Mouse (Mus musculus) midbrain, embryonic 11.5 days (tissue): ENCODE measurements at regions not wholly inside any gene's neighbourhood (a gene's known extent, or its start where the extent isn't known, plus 50 kb on each side); places are given as distances from the start of the nearest gene placed in this dataset.
"Not testable (repeated sequence)": the region's sequence is repeated elsewhere in the genome, so short reads cannot be mapped to it uniquely, and the experiment has no call there.

Source experiments
- ATAC-seq: fragments of 200-750 bp; cut with Nextera tagmentation; 2 replicates; pipeline ENCODE4 v1.8.0; 2017; ENCODE audit warnings: moderate TSS enrichment, moderate library complexity; ENCODE audit not compliant: low FRiP score
- DNase-seq: peaks from one replicate; pipeline ENCODE4 v3.0.0; 2015; ENCODE audit warnings: low spot score; ENCODE audit errors: missing footprints
- H3K27ac ChIP-seq: fragments of 300-500 bp; sonication (generic); 2 replicates; pipeline ENCODE4 v1.5.1; 2014; ENCODE audit warnings: low read depth, low read length
- H3K27me3 ChIP-seq: fragments of 300-500 bp; sonication (generic); 2 replicates; pipeline ENCODE4 v1.6.1; 2014; ENCODE audit warnings: mild to moderate bottlenecking, low read length, moderate library complexity, mixed read lengths; ENCODE audit not compliant: control insufficient read depth, insufficient read depth
- H3K36me3 ChIP-seq: fragments of 300-500 bp; sonication (generic); 2 replicates; pipeline ENCODE4 v1.6.1; 2014; ENCODE audit warnings: mild to moderate bottlenecking, low read length, moderate library complexity, mixed read lengths; ENCODE audit not compliant: control insufficient read depth, insufficient read depth
- H3K4me1 ChIP-seq: fragments of 300-500 bp; sonication (generic); 2 replicates; pipeline ENCODE4 v1.6.1; 2014; ENCODE audit warnings: low read length; ENCODE audit not compliant: control insufficient read depth, insufficient read depth
- H3K4me2 ChIP-seq: fragments of 300-500 bp; sonication (generic); 2 replicates; pipeline ENCODE4 v1.6.1; 2014; ENCODE audit warnings: mild to moderate bottlenecking, moderate library complexity
- H3K4me3 ChIP-seq: fragments of 300-500 bp; sonication (generic); 2 replicates; pipeline ENCODE4 v1.5.1; 2014; ENCODE audit warnings: low read depth, low read length
- H3K9ac ChIP-seq: fragments of 300-500 bp; sonication (generic); 2 replicates; pipeline ENCODE4 v1.6.1; 2014; ENCODE audit warnings: low read length
- H3K9me3 ChIP-seq: fragments of 300-500 bp; sonication (generic); 2 replicates; pipeline ENCODE4 v1.6.1; 2016; ENCODE audit warnings: low read length; ENCODE audit not compliant: control insufficient read depth
- WGBS: fragments of 180-500 bp; shearing (Covaris S2); extraction: QIAGEN DNeasy Blood & Tissue Kit; methylation state at CpG from one replicate; pipeline ENCODE4 v1.1.7; 2014; 5-methylcytosine and 5-hydroxymethylcytosine counted together

- no peak overlapping the region for H3K27ac ChIP-seq
Measured at GRCm38 (mm10) chr12:54528046-54528445, 128.3 kb downstream of the Sptssa start.

DNA sequence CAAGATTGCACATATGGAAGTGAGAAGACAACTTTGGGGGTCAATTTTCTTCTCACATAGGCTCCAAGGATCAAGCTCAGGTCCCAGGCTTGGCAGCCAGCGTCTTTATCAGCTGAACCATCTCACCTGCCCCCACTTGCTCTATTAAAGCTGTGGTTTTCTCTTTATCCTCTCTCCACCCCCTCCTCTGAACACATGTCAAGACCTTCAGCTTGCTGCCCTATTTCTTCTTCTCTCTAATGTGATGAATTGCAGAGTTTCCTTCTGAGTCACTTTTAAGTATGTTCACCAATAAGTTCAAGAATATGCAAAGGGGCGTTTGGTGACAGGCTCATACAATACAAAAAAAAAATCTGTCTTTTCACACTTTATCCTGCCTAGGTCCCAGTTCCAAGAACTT, 128.8 kb downstream of the Sptssa start:
- Histone ChIP-seq H3K9me3 (no peaks in the 10 kb centered on the region), H3K4me3 (no peak overlapping the region), H3K4me2 (no peak overlapping the region), H3K27ac (no peak overlapping the region), H3K36me3 (no peaks in the 10 kb centered on the region), H3K4me1 (no peaks in the 10 kb centered on the region), H3K9ac (no peak overlapping the region), H3K27me3 (no peaks in the 10 kb centered on the region)
- no peak for ATAC-seq
- WGBS = 83% methylated on average over 2 of the region's 2 CpGs
- no peak for DNase-seq

More at GRCm38 (mm10) chr12:54528046-54528445, 128.3 kb downstream of the Sptssa start:
- no peak overlapping the region for H3K9ac ChIP-seq
- ATAC-seq (no peak), DNase-seq (peak; percentile 79)
- H3K27me3 ChIP-seq = no peaks in the 10 kb centered on the region
- no peaks in the 10 kb centered on the region for H3K4me1 ChIP-seq
- H3K4me3 ChIP-seq = no peak overlapping the region
- H3K4me2 ChIP-seq = no peak overlapping the region
- H3K9me3 ChIP-seq = no peaks in the 10 kb centered on the region
- no peaks in the 10 kb centered on the region for H3K36me3 ChIP-seq

DNA sequence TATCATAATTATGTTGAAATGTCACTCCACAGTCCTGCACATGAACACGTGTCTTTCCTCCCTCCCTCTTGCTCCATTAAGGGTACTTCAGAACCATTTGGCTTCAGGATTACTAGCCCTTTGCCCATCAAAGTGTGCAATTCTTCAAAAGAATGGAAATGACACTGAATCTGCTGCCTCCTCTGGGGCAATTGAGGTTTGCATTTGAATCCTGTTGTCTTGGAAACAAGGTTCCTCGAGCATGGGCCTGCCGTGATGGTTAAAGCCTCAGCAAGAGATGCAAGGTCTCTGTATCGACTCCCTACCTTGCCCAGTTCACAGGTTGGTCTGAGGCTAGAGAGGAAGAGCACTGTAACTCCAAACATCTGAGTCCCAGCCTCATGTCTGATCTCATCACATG, 136.0 kb downstream of the Sptssa start:
- H3K4me1 ChIP-seq = no peaks in the 10 kb centered on the region; the same call in 1 of the 2 replicates
- H3K36me3 ChIP-seq = no peaks in the 10 kb centered on the region
- no peaks in the 10 kb centered on the region for H3K9me3 ChIP-seq
- no peak overlapping the region for H3K4me2 ChIP-seq
- WGBS = 25% methylated on average over 4 of the region's 4 CpGs
- no peak overlapping the region for H3K27ac ChIP-seq
- H3K27me3 ChIP-seq = no peaks in the 10 kb centered on the region
- H3K4me3 ChIP-seq = no peak overlapping the region
- ATAC-seq (no peak), DNase-seq (no peak)
- no peak overlapping the region for H3K9ac ChIP-seq

GRCm38 (mm10) chr12:54519370-54519769, 137.0 kb downstream of the Sptssa start:
- no peak for ATAC-seq
- 88% methylated on average over 3 of the region's 3 CpGs for WGBS
- no peak overlapping the region for H3K4me2 ChIP-seq
- H3K4me1 ChIP-seq = no peaks in the 10 kb centered on the region; the same call in 1 of the 2 replicates
- no peak overlapping the region for H3K4me3 ChIP-seq
- H3K9me3 ChIP-seq = no peaks in the 10 kb centered on the region
- no peak overlapping the region for H3K27ac ChIP-seq
- H3K27me3 ChIP-seq = no peaks in the 10 kb centered on the region
- no peaks in the 10 kb centered on the region for H3K36me3 ChIP-seq
- DNase-seq = peak; percentile 57
- H3K9ac ChIP-seq = no peak overlapping the region

GRCm38 (mm10) chr12:54517265-54517664, 139.1 kb downstream of the Sptssa start:
- no peaks in the 10 kb centered on the region; the same call in 1 of the 2 replicates for H3K4me1 ChIP-seq
- 85% methylated on average over 3 of the region's 3 CpGs for WGBS
- H3K36me3 ChIP-seq = no peaks in the 10 kb centered on the region
- H3K4me2 ChIP-seq = no peak overlapping the region
- H3K27ac ChIP-seq = no peak overlapping the region
- ATAC-seq (no peak), DNase-seq (peak; percentile 77)
- H3K4me3 ChIP-seq = no peak overlapping the region
- no peaks in the 10 kb centered on the region for H3K27me3 ChIP-seq
- no peak overlapping the region for H3K9ac ChIP-seq
- H3K9me3 ChIP-seq = no peaks in the 10 kb centered on the region

GRCm38 (mm10) chr12:54516463-54516862, 139.9 kb downstream of the Sptssa start:
- Histone ChIP-seq H3K9me3 (no peaks in the 10 kb centered on the region), H3K27me3 (no peaks in the 10 kb centered on the region), H3K36me3 (no peaks in the 10 kb centered on the region), H3K27ac (no peak overlapping the region), H3K4me1 (no peaks in the 10 kb centered on the region; the same call in 1 of the 2 replicates), H3K4me3 (no peak overlapping the region), H3K9ac (no peak overlapping the region), H3K4me2 (no peak overlapping the region)
- no peak for ATAC-seq
- WGBS = 83% methylated on average over 3 of the region's 3 CpGs
- no peak for DNase-seq

GRCm38 (mm10) chr12:54516039-54516438, 140.3 kb downstream of the Sptssa start:
- H3K27ac ChIP-seq, DNase-seq: not testable (repeated sequence)
- 56% methylated on average over 4 of the region's 4 CpGs for WGBS

DNA sequence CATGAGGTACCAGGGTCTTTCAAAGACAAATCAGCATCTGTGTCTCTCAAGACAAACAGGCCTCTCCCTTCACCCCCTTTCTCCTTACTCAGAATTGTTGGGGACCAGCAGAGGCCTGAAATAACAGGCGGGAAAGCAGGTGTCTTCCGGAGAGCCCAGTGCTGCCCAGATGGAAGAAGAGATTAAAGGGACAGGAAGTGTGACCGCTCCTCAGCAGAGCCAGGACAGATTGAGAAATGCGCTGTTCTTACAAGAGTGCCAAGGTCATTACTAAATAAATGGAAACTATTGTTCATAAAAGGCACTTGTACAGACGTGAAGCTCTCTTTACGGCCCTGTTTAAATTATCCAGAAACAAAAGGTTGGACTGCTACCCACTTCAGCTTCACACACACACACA, 146.5 kb downstream of the Sptssa start:
- no peaks in the 10 kb centered on the region for H3K36me3 ChIP-seq
- ATAC-seq (no peak), DNase-seq (no peak)
- no peak overlapping the region for H3K9ac ChIP-seq
- H3K27ac ChIP-seq = no peak overlapping the region
- 68% methylated on average over 6 of the region's 6 CpGs for WGBS
- H3K4me3 ChIP-seq = no peak overlapping the region
- H3K4me2 ChIP-seq = no peak overlapping the region
- H3K27me3 ChIP-seq = no peaks in the 10 kb centered on the region
- no peaks in the 10 kb centered on the region for H3K4me1 ChIP-seq
- no peaks in the 10 kb centered on the region for H3K9me3 ChIP-seq

More at GRCm38 (mm10) chr12:54516039-54516438, 140.3 kb downstream of the Sptssa start:
- H3K36me3 ChIP-seq, ATAC-seq, H3K4me1 ChIP-seq, H3K27me3 ChIP-seq, H3K4me3 ChIP-seq, H3K9me3 ChIP-seq, H3K4me2 ChIP-seq: not testable (repeated sequence)
- 0 out of 2 replicates have a peak overlapping the region, but pooled peaks have one; percentile 12 for H3K9ac ChIP-seq

GRCm38 (mm10) chr12:54502775-54503174, 153.6 kb downstream of the Sptssa start:
- DNase-seq (no peak), ATAC-seq (no peak)
- Histone ChIP-seq H3K36me3 (no peaks in the 10 kb centered on the region), H3K9me3 (no peaks in the 10 kb centered on the region), H3K4me3 (no peak overlapping the region), H3K27me3 (peaks cover 2% of the 10 kb centered on the region; the same call in 1 of the 2 replicates), H3K27ac (no peak overlapping the region), H3K4me1 (no peaks in the 10 kb centered on the region), H3K4me2 (no peak overlapping the region), H3K9ac (no peak overlapping the region)
- WGBS = 90% methylated on average over 7 of the region's 7 CpGs
